Mouse (Mus musculus): ENCODE results near the gene Stom.

Gene Stom

GRCm38 (mm10) chr2:35272881-35273280, 63.9 kb downstream of the Stom start:
- DNase-seq (ENCODE audit: low spot score): no peak

GRCm38 (mm10) chr2:35271817-35272216, 65.0 kb downstream of the Stom start:
- no peak for DNase-seq (ENCODE audit: low spot score)

DNA sequence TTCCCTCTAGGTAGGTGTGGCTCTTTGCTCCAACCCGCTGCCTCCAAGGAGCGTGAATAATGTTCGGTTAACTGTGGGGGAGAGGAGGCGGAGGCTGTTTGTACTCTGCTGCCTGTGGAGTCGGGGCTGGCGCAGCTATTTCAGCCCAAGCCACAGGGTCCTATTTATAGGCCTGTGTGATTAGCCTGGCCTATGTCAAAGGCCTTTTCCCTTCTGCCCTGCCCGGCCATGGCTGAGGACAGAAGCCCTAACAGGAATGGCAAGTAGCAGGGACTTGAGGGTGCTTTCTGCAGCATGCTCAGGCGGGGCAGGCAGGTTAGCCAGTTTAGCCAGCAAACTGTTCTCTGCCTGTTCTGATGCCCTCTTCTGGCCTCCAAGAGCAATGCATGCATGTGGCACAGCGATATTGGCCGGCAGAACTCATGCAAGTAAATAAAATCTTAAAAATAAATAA, 66.2 kb downstream of the Stom start:
- no peak for DNase-seq (ENCODE audit: low spot score)

DNA sequence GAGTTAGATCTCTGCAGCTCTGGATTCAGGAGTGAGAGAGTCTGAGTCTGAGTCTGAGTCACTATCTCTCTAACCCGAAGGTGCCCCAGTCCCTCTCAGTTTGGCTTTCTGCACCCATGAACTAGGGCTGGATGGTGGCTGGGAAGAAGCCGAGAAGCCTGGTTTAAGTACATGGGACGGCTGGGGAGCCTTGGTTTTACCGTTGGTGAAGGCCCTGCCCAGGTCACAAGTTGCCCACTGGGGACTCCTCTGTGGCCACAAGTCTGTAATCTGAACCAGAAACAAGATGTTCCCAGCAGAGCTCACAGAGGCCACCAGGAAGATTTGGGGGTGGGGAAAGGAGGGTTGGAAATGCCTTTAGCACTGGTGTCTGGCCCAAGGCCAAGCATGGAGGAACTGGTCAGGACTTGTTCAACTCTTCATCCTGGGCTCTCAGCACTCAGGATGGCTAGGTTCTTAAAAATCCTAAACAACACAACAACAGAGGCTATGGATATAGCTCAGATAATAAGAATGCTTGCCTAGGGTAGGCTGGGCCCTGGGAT, 67.0 kb downstream of the Stom start:
- DNase-seq (ENCODE audit: low spot score): no peak

DNA sequence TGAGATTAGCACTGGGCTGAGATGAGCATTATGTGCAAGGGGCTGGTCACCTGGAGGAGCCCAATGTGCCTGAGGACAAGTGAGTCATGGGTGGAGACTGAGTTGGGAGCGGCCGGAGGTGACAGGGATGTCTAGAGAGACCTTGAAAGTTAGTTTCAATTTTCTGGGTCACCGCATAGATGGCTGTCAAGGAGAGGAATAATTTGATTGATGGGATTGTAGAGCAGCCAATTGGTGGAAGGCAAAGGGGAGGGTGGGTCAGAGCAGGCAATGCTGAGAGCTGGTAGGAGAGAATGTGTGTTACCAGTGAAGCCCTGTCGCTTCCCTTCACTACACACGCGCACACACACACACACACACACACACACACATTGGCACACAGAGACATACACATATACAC, 67.6 kb downstream of the Stom start:
- no peak for DNase-seq (ENCODE audit: low spot score)

DNA sequence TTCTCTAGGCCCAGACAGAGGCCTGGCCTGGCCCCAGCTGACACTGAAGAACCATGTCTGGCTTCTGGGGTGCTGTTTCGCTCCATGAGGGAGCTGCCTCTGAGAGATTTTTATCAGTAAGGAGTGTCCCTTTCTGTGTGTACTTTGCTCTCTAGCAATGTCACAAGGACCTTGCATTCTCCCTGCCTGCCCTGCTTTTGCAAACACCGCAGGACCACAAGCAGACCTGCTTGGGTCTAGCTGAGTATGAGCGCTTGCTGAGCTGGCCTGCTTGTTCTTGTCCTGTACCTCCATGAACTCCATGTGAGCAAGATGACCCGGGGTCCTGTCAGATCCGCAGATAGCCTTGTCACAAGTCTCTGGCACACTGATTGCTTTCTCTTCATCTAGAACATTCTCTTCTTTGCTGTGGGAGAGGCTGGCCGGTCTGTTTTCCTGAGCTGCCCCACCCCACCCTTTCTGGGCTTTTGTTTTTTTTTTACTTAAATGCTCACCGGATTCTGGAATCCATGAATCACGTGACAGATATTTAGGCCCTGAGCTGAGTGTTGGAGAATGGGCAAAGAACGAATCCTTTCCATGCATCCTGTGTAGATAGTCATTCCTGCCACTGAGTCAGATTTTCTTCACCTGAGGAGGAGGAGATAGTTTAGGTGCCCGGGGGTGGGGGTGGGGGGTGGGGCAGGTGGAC, 68.8 kb downstream of the Stom start:
- no peak for DNase-seq (ENCODE audit: low spot score)

DNA sequence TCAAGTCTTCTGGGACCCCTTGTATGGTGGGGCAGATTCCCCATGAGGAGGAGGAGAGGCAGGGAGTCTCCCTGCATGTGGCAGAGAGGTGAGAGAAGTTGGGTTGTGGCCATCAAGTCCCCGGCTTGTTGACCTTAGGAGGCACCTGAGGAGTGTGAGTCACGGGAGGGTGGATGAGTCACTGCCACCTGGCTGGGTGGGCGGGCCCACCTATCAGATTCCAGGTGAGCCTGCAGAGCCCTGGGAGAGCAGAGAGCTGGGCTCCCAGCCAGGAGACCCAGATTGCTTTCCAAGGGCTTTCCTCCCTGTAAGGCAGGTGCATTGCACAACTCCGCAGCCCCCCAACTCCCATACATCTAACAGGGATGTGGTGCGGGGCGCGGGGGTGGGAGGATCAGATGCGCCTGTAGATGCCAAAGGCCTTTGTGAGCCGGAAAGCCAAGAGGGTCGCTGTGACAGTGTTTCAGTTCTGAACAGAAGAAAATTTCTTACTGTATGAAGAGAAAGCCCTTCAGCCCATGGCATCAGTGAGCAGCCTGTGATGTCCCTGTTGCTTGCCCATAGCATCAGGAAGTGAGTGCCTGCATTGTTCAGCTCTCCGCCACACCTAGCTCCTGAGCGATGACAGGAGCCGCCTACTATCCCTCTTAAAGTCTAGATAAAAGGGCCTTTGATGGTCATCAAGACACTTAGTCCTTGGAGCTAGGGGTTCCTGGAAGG, 69.5 kb downstream of the Stom start:
- DNase-seq (ENCODE audit: low spot score): no peak

DNA sequence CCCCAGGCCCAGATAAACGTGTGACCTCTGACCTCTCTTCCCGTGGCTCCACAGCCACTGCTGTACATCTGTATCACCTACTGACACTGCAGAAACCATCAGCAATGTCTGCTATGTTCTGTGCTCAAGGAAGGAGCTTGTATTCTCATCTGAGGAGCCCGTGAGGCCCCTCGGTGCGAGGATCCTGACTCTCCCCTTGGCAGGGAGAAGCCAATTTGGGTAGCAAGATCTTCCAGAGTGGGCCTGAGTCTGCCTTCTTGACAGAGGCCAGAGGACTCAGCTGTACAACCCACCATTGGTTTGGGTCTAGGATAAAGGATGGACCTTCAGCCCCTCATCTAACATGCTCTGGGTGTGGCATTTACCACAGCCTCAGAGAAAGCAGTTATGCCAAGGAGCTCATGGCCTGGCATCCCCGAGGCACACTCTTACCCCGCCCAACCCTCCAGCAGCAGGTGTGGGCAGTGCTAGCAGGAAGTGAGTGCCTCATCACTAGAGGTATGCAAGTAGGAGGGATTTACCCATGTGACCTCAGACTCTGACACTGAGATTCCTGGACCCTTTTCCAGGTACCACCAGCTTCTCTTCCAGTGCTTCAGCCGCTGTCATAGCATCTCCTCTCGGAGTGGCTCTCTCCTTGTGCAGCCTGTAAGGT, 70.4 kb downstream of the Stom start:
- DNase-seq (ENCODE audit: low spot score): no peak

- DNase-seq (ENCODE audit: low spot score): no peak
Measured at GRCm38 (mm10) chr2:35265775-35266174, 71.0 kb downstream of the Stom start.

GRCm38 (mm10) chr2:35265296-35265695, 71.5 kb downstream of the Stom start:
- no peak for DNase-seq (ENCODE audit: low spot score)

GRCm38 (mm10) chr2:35264095-35264494, 72.7 kb downstream of the Stom start:
- no peak for DNase-seq (ENCODE audit: low spot score)
